Mouse (Mus musculus): ENCODE data around the gene Gm20388.
A peak's percentile ranks its signal among the peaks of the same experiment; 100 is the strongest.

The Gm20388 gene

GRCm38 (mm10) chr8:122419881-122420555, 2509.4 kb downstream of the Gm20388 start:
- no peak for DNase-seq (ENCODE audit: low spot score)

GRCm38 (mm10) chr8:122421376-122422070, 2510.9 kb downstream of the Gm20388 start, which contains the start of gene Il17c:
Gene Il17c (plus strand): TSS chr8:122422020.
- no peak for DNase-seq (ENCODE audit: low spot score)

GRCm38 (mm10) chr8:122423217-122423616, 2512.6 kb downstream of the Gm20388 start:
- no peak for DNase-seq (ENCODE audit: low spot score)

GRCm38 (mm10) chr8:122423659-122424058, 2513.0 kb downstream of the Gm20388 start:
- DNase-seq (ENCODE audit: low spot score), result no peak

- no peak for DNase-seq (ENCODE audit: low spot score)
Observed at GRCm38 (mm10) chr8:122426145-122426544, 2515.5 kb downstream of the Gm20388 start.

GRCm38 (mm10) chr8:122427607-122428006, 2517.0 kb downstream of the Gm20388 start:
- no peak for DNase-seq (ENCODE audit: low spot score)

GRCm38 (mm10) chr8:122428163-122428562, 2517.5 kb downstream of the Gm20388 start:
- DNase-seq (ENCODE audit: low spot score), result no peak

- DNase-seq (ENCODE audit: low spot score), result no peak
Observed at GRCm38 (mm10) chr8:122430058-122430636, 2519.5 kb downstream of the Gm20388 start.

- DNase-seq (ENCODE audit: low spot score), result no peak
Observed at GRCm38 (mm10) chr8:122430646-122431045, 2520.0 kb downstream of the Gm20388 start.

GRCm38 (mm10) chr8:122431694-122432442, 2521.2 kb downstream of the Gm20388 start:
- DNase-seq (ENCODE audit: low spot score), result no peak

- peak; percentile 70 for DNase-seq (ENCODE audit: low spot score)
Observed at GRCm38 (mm10) chr8:122432443-122433268, 2522.0 kb downstream of the Gm20388 start, which contains the start of gene Cyba. Gene Cyba (minus strand): TSS chr8:122432930.

- no peak for DNase-seq (ENCODE audit: low spot score)
Observed at GRCm38 (mm10) chr8:122433269-122433905, 2522.7 kb downstream of the Gm20388 start.

GRCm38 (mm10) chr8:122435375-122435774, 2524.7 kb downstream of the Gm20388 start:
- DNase-seq (ENCODE audit: low spot score), result no peak

GRCm38 (mm10) chr8:122436146-122436545, 2525.5 kb downstream of the Gm20388 start:
- no peak for DNase-seq (ENCODE audit: low spot score)

- DNase-seq (ENCODE audit: low spot score), result no peak
Observed at GRCm38 (mm10) chr8:122436586-122437125, 2526.0 kb downstream of the Gm20388 start.

- no peak for DNase-seq (ENCODE audit: low spot score)
Observed at GRCm38 (mm10) chr8:122437708-122438331, 2527.2 kb downstream of the Gm20388 start.

- no peak for DNase-seq (ENCODE audit: low spot score)
Observed at GRCm38 (mm10) chr8:122439336-122439735, 2528.7 kb downstream of the Gm20388 start.

- no peak for DNase-seq (ENCODE audit: low spot score)
Observed at GRCm38 (mm10) chr8:122441326-122441725, 2530.7 kb downstream of the Gm20388 start.

- no peak for DNase-seq (ENCODE audit: low spot score)
Observed at GRCm38 (mm10) chr8:122442356-122442755, 2531.7 kb downstream of the Gm20388 start.

- DNase-seq (ENCODE audit: low spot score), result no peak
Observed at GRCm38 (mm10) chr8:122442781-122443180, 2532.1 kb downstream of the Gm20388 start.
